Mouse (Mus musculus) ES-E14 (cell line): ENCODE results near the gene Lclat1. TPM values are rescaled to one million over a fixed set of nuclear protein-coding genes. Genes with fewer than 3 reads are reported as not detected.

Experiments used
- DNase-seq: peaks from one replicate; pipeline ENCODE4 v3.0.0-alpha.2; 2013; ENCODE audit warnings: low read depth, low spot score
- H3K27ac ChIP-seq: 2 replicates; pipeline ENCODE4 v1.5.1; 2012; ENCODE audit warnings: low read depth, mild to moderate bottlenecking, low read length, moderate library complexity, mixed read lengths; ENCODE audit not compliant: poor library complexity, insufficient read depth, severe bottlenecking
- H3K36me3 ChIP-seq: 2 replicates; pipeline ENCODE4 v1.6.1; 2012; ENCODE audit warnings: mild to moderate bottlenecking, low read length, moderate library complexity, mixed read lengths; ENCODE audit not compliant: control insufficient read depth, poor library complexity, insufficient read depth, severe bottlenecking
- H3K4me1 ChIP-seq, 2 experiments: fragments of 150-350 bp in 1 of 2; sonication (generic) in 1 of 2; 2 replicates each; pipeline ENCODE4 v1.6.1; 2012; ENCODE audit warnings: low read length in 2 of 2, mild to moderate bottlenecking in 1 of 2, mixed read lengths in 1 of 2; ENCODE audit not compliant: control insufficient read depth in 2 of 2, insufficient read depth in 2 of 2, poor library complexity in 1 of 2
- H3K4me3 ChIP-seq, 2 experiments: fragments of 150-350 bp in 1 of 2; sonication (generic) in 1 of 2; 2 replicates each; pipeline ENCODE4 v1.5.1; 2012; ENCODE audit warnings: low read length in 2 of 2, low read depth in 1 of 2, mild to moderate bottlenecking in 1 of 2, mixed read lengths in 1 of 2; ENCODE audit not compliant: insufficient read depth in 1 of 2, poor library complexity in 1 of 2, severe bottlenecking in 1 of 2
- H3K9ac ChIP-seq: 2 replicates; pipeline ENCODE4 v1.6.1; 2012; ENCODE audit warnings: low read depth, mild to moderate bottlenecking, low read length, mixed read lengths; ENCODE audit not compliant: poor library complexity, insufficient read depth, severe bottlenecking
- H3K9me3 ChIP-seq: fragments of 150-350 bp; sonication (generic); 2 replicates; pipeline ENCODE4 v1.6.1; 2012; ENCODE audit warnings: low read depth, mild to moderate bottlenecking, low read length; ENCODE audit not compliant: control insufficient read depth, insufficient read depth
- CHD2 ChIP-seq: IDR thresholded peaks from 2 replicates; pipeline ENCODE4 v1.6.1; 2014; ENCODE audit warnings: mild to moderate bottlenecking, low read depth, low read length, inconsistent platforms
- HCFC1 ChIP-seq: IDR thresholded peaks from 2 replicates; pipeline ENCODE4 v1.6.1; 2012; ENCODE audit warnings: low read length, inconsistent platforms, borderline replicate concordance; ENCODE audit not compliant: insufficient read depth
- MAFK ChIP-seq: IDR thresholded peaks from 2 replicates; pipeline ENCODE4 v1.6.1; 2014; ENCODE audit warnings: mild to moderate bottlenecking, low read depth, low read length, inconsistent platforms; ENCODE audit not compliant: insufficient read depth
- ZC3H11A ChIP-seq: IDR thresholded peaks from 2 replicates; pipeline ENCODE4 v1.6.1; 2012; ENCODE audit warnings: low read depth, mild to moderate bottlenecking, inconsistent platforms, low read length, borderline replicate concordance
- ZNF384 ChIP-seq: IDR thresholded peaks from 2 replicates; pipeline ENCODE4 v1.6.1; 2012; ENCODE audit warnings: low read depth, low read length, inconsistent platforms
- in situ Hi-C, 2 experiments: fragments of 600-800 bp; cut with MboI; formaldehyde crosslinking; loops; one replicate each; pipeline ENCODE4 v1.15.1; 2025; ENCODE audit warnings: low sequenced_read_pairs in 2 of 2, inconsistent platforms in 1 of 2; ENCODE audit not compliant: unreplicated experiment in 2 of 2
- total RNA-seq: library from RNA; depleted of rRNA; stranded (reverse); fragments of 300-350 nt; gene quantifications from 2 replicates; pipeline ENCODE4 v1.2.3, GENCODE M21; 2012

Lclat1 gene
- total RNA-seq, 1 experiment: 8.6 TPM

GRCm38 (mm10) chr17:73074631-73075030 is 33.2 kb upstream of the Lclat1 start:
- Histone ChIP-seq H3K9ac (no peak overlapping the region), H3K4me3 (no peak overlapping the region), H3K9me3 (no peaks in the 10 kb centered on the region), H3K4me1 (no peaks in the 10 kb centered on the region), H3K36me3 (no peaks in the 10 kb centered on the region), H3K27ac (no peak overlapping the region)
- in situ Hi-C loops: no loop called here
- TF ChIP-seq ZC3H11A (no peak), MAFK (no peak), CHD2 (no peak), ZNF384 (no peak), HCFC1 (no peak)
- no peak for DNase-seq

GRCm38 (mm10) chr17:73075238-73075890 is 32.4 kb upstream of the Lclat1 start:
- DNase-seq: no peak
- in situ Hi-C loops: no loop called here
- Histone ChIP-seq H3K4me1 (no peaks in the 10 kb centered on the region), H3K9me3 (no peaks in the 10 kb centered on the region), H3K9ac (no peak overlapping the region), H3K36me3 (no peaks in the 10 kb centered on the region), H3K4me3 (no peak overlapping the region), H3K27ac (no peak overlapping the region)
- TF ChIP-seq HCFC1 (no peak), ZNF384 (no peak), ZC3H11A (no peak), MAFK (no peak), CHD2 (no peak)

- TF ChIP-seq CHD2 (no peak), ZNF384 (no peak), HCFC1 (no peak), MAFK (no peak), ZC3H11A (no peak)
- Histone ChIP-seq H3K4me1 (no peaks in the 10 kb centered on the region), H3K4me3 (no peak overlapping the region), H3K9me3 (no peaks in the 10 kb centered on the region), H3K9ac (no peak overlapping the region), H3K36me3 (no peaks in the 10 kb centered on the region), H3K27ac (no peak overlapping the region)
- in situ Hi-C loops: no loop called here
- DNase-seq: no peak
Measured at GRCm38 (mm10) chr17:73077638-73078037, 30.1 kb upstream of the Lclat1 start.

- Histone ChIP-seq H3K4me3 (no peak overlapping the region), H3K9me3 (no peaks in the 10 kb centered on the region), H3K4me1 (no peaks in the 10 kb centered on the region), H3K27ac (no peak overlapping the region), H3K36me3 (no peaks in the 10 kb centered on the region), H3K9ac (no peak overlapping the region)
- TF ChIP-seq ZNF384 (no peak), HCFC1 (no peak), CHD2 (no peak), MAFK (no peak), ZC3H11A (no peak)
- in situ Hi-C loops: no loop called here
- no peak for DNase-seq
Measured at GRCm38 (mm10) chr17:73081360-73082133, 26.2 kb upstream of the Lclat1 start.
